Mouse (Mus musculus): ENCODE measurements around the gene Ptpn9. TPM values are rescaled to one million over a fixed set of nuclear protein-coding genes. Genes with fewer than 3 reads are reported as not detected.

Ptpn9 gene
- total and polyA plus RNA-seq, 3 experiments: 10.4 to 21.3 (median 10.4) TPM

DNA sequence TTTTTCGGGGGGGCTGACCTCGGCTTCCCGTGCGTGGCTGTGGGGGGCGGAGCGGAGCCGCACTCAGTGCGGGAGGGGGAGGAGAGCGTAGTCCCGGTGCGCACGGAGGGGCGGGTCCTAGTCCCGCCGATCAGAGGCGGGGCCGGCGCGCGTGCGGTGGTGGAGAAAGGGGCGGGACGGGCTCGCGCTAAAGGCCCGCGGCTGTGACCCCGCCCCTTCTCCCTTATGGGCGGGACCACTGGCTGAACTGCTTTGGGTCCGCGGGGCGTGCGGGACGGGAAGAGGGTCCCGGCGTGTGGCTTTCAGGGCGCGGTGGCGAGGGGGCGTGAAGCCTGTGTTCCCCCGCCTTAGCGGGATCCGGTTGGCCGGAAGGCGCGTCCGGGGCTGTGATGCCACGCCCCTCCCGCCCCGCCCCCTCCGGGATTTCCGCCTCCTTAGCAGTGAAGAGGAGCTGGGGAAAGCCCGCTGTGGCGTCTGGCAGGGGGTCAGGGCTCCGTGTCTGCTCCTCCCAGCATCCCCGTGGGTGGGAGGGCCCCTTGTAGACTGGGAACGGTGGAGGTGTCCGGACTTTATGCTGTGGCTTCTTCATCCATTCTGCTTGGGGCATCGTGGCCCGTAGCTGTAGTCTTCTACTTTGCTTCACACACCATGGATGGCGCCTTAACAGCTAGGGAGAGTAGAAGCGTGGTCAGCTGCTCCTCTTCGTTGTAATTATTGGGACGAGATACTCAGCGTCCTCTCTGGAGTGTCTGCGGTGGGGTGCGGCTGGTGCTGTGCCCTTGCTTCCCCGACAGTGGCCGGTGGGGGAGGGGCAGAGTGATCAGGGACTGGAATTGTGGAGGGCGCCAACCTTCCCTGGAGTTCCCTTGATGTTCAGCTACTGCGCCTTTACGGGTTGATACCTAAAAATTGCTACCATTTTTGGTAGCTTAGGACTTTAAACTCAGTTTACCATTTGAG is 82.3 kb downstream of the Ptpn9 start:
- peaks cover 0 to 29% of the 10 kb centered on the region in 2 experiments for H3K36me3 ChIP-seq (replicated peaks in 1 of 2; ENCODE audit: control insufficient read depth in 1 of 2, insufficient read depth in 1 of 2, low read length in 1 of 2)
- peak overlapping the region; percentile 96 for H3K27ac ChIP-seq (ENCODE audit: insufficient read depth, low read depth)
- no peaks in the 10 kb centered on the region for H3K9me3 ChIP-seq (replicated peaks; ENCODE audit: low read length)
- in situ Hi-C loops (cut with MboI; ENCODE audit: low pct_ligation_motif_present, low pct_unique_long_range_greater_than_20kb, low sequenced_read_pairs) (loop anchor here (5.0 kb wide), 1 partner anchor 35 kb away; no protein-coding TSS in a partner anchor), dilution Hi-C loops (cut with MboI; ENCODE audit: extremely low pct_ligation_motif_present, extremely low pct_unique_long_range_greater_than_20kb, low sequenced_read_pairs) (no loop called here)
- peaks cover 0 to 24% of the 10 kb centered on the region in 2 experiments; a peak in 2 of 4 replicates for H3K4me1 ChIP-seq (ENCODE audit: control insufficient read depth in 1 of 2, insufficient read depth in 2 of 2)
- H3K79me2 ChIP-seq (replicated peaks; ENCODE audit: control insufficient read depth, extremely low read depth, insufficient read depth, poor library complexity, severe bottlenecking): peaks cover 46% of the 10 kb centered on the region
- H3K4me3 ChIP-seq (replicated peaks in 1 of 3; ENCODE audit: low read depth in 2 of 3, low read length in 2 of 3, poor library complexity in 1 of 3): peak overlapping the region; percentile 84 to 99 (median 95)
- DNase-seq (ENCODE audit: extremely low read depth): peak; percentile 92
- no peaks in the 10 kb centered on the region for H3K27me3 ChIP-seq (replicated peaks)
- H3K9ac ChIP-seq (ENCODE audit: insufficient read depth, low read depth): peak overlapping the region; percentile 94
- peak overlapping the region; percentile 65 for H3K4me2 ChIP-seq (ENCODE audit: insufficient read depth, low read depth, poor library complexity, severe bottlenecking)
- no peak for TF ChIP-seq ZNF384 (IDR thresholded peaks at IDR 0.05; ENCODE audit: low read depth, low read length)
- TF ChIP-seq TCF12 (IDR thresholded peaks at IDR 0.05; ENCODE audit: low read depth, low read length): no peak
- no peak for TF ChIP-seq CHD1 (IDR thresholded peaks at IDR 0.05; ENCODE audit: low read depth, low read length)
- TF ChIP-seq PAX5 (IDR thresholded peaks at IDR 0.05; ENCODE audit: low read length): no peak
- TF ChIP-seq USF2 (conservative IDR thresholded peaks at IDR 0.05; ENCODE audit: low read depth, low read length): no peak
- peak; percentile 51; the same call in 1 of the 2 replicates for TF ChIP-seq ELF1 (IDR thresholded peaks at IDR 0.05; ENCODE audit: low read depth, low read length)
- TF ChIP-seq POLR2A (IDR thresholded peaks at IDR 0.05; ENCODE audit: low read depth, low read length): peak; percentile 58
- TF ChIP-seq NELFE (IDR thresholded peaks at IDR 0.05; ENCODE audit: low read depth, low read length): peak; percentile 55; the same call in 1 of the 2 replicates
- TF ChIP-seq ZC3H11A (IDR thresholded peaks at IDR 0.05; ENCODE audit: low read depth, low read length): no peak
- TF ChIP-seq RAD21 (IDR thresholded peaks at IDR 0.05; ENCODE audit: low read depth, low read length): no peak
- TF ChIP-seq SMC3 (IDR thresholded peaks at IDR 0.05; ENCODE audit: low read depth, low read length): no peak
- TF ChIP-seq CHD2 (IDR thresholded peaks at IDR 0.05; ENCODE audit: low read length): peak; percentile 23; the same call in 1 of the 2 replicates
- TF ChIP-seq MAX (IDR thresholded peaks at IDR 0.05; ENCODE audit: low read length): peak; percentile 53; the same call in 1 of the 2 replicates
- no peak for TF ChIP-seq POLR2AphosphoS2 (IDR thresholded peaks at IDR 0.05; ENCODE audit: low read depth, low read length)
- no peak for TF ChIP-seq MAFK (IDR thresholded peaks at IDR 0.05; ENCODE audit: insufficient replicate concordance, low read length)
- no peak for TF ChIP-seq RCOR1 (conservative IDR thresholded peaks at IDR 0.05; ENCODE audit: low read depth, low read length)
- TF ChIP-seq MXI1 (IDR thresholded peaks at IDR 0.05; ENCODE audit: low read depth, low read length): peak; percentile 67; the same call in 1 of the 2 replicates
- no peak for TF ChIP-seq ZKSCAN1 (IDR thresholded peaks at IDR 0.05; ENCODE audit: borderline replicate concordance, low read depth, low read length)
- no peak for TF ChIP-seq JUN (IDR thresholded peaks at IDR 0.05; ENCODE audit: insufficient read depth, low read depth, low read length)
- TF ChIP-seq MYC (IDR thresholded peaks at IDR 0.05; ENCODE audit: low read depth, low read length): peak; percentile 10; the same call in 1 of the 2 replicates
- peak; percentile 33; the same call in 1 of the 2 replicates for TF ChIP-seq ETS1 (conservative IDR thresholded peaks at IDR 0.05; ENCODE audit: low read depth, low read length)
- peak; percentile 65 for TF ChIP-seq SIN3A (IDR thresholded peaks at IDR 0.05; ENCODE audit: low read length)
- TF ChIP-seq GABPA (IDR thresholded peaks at IDR 0.05; ENCODE audit: insufficient replicate concordance, low read depth, low read length): no peak
- peak; percentile 57; the same call in 1 of the 2 replicates for TF ChIP-seq IRF4 (IDR thresholded peaks at IDR 0.05; ENCODE audit: low read depth, low read length)
- TF ChIP-seq CTCF (conservative IDR thresholded peaks at IDR 0.05 in 1 of 2, IDR thresholded peaks at IDR 0.05 in 1 of 2; ENCODE audit: low read depth in 2 of 2, low read length in 2 of 2): no peak
- no peak for TF ChIP-seq JUND (conservative IDR thresholded peaks at IDR 0.05; ENCODE audit: low read depth, low read length)
- no peak for TF ChIP-seq UBTF (IDR thresholded peaks at IDR 0.05; ENCODE audit: low read depth, low read length)
- TF ChIP-seq EP300 (IDR thresholded peaks at IDR 0.05; ENCODE audit: low read length): no peak; the same call in 1 of the 2 replicates
- TF ChIP-seq NRF1 (IDR thresholded peaks at IDR 0.05; ENCODE audit: low read depth, low read length): peak; percentile 37; the same call in 1 of the 2 replicates
- TF ChIP-seq E2F4 (IDR thresholded peaks at IDR 0.05; ENCODE audit: insufficient replicate concordance, low read depth, low read length): no peak
- no peak for TF ChIP-seq MEF2A (IDR thresholded peaks at IDR 0.05; ENCODE audit: borderline replicate concordance, low read depth, low read length)
- TF ChIP-seq TBP (conservative IDR thresholded peaks at IDR 0.05; ENCODE audit: low read depth, low read length): no peak
- TF ChIP-seq USF1 (IDR thresholded peaks at IDR 0.05; ENCODE audit: low read depth, low read length): no peak
- peak; percentile 49; the same call in 1 of the 2 replicates for TF ChIP-seq BHLHE40 (IDR thresholded peaks at IDR 0.05; ENCODE audit: low read depth, low read length)
- no peak for TF ChIP-seq ZMIZ1 (IDR thresholded peaks at IDR 0.05; ENCODE audit: low read depth, low read length)
- TF ChIP-seq KAT2A (IDR thresholded peaks at IDR 0.05; ENCODE audit: insufficient replicate concordance, low read length): 0 out of 2 replicates have a peak, but pooled peaks have one; percentile 27
- no peak for TF ChIP-seq HCFC1 (IDR thresholded peaks at IDR 0.05; ENCODE audit: low read depth, low read length)

All from CH12.LX (cell line).